Mouse (Mus musculus): ENCODE results near the gene Ppp1r21.

Ppp1r21 gene

GRCm38 (mm10) chr17:88529519-88530235 lies at the start of gene Ppp1r21:
TSS of gene Ppp1r21 (plus strand) at chr17:88530118.
- DNase-seq (ENCODE audit: low spot score in 2 of 2) = peak; percentile 93 to 95

DNA sequence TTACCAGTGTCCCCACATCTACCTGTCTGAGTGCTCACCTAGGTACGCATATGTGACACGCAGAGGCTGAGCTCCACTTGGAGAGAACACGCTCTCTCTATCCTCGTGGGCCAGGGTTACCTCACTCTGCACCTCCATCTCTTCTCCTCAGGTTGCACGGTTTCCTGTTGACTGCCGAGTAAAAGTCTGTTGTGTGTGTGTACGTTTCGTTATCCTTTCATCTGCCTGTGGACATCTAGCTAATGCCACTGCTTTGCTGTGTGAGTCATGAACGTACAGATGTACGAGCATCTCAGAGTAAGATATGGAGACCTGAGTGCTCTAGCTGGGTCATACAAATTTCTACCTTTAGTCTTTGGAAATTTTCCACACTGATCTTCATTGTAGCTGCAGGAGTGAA lies 49.5 kb upstream of the Ppp1r21 start:
- DNase-seq (ENCODE audit: low spot score in 2 of 2) = no peak

GRCm38 (mm10) chr17:88481062-88481461 lies 48.9 kb upstream of the Ppp1r21 start:
- no peak for DNase-seq (ENCODE audit: low spot score in 2 of 2)

GRCm38 (mm10) chr17:88481587-88481986 lies 48.3 kb upstream of the Ppp1r21 start:
- DNase-seq (ENCODE audit: low spot score in 2 of 2) = no peak

- no peak for DNase-seq (ENCODE audit: low spot score in 2 of 2)
Observed at GRCm38 (mm10) chr17:88484539-88484938, 45.4 kb upstream of the Ppp1r21 start.

DNA sequence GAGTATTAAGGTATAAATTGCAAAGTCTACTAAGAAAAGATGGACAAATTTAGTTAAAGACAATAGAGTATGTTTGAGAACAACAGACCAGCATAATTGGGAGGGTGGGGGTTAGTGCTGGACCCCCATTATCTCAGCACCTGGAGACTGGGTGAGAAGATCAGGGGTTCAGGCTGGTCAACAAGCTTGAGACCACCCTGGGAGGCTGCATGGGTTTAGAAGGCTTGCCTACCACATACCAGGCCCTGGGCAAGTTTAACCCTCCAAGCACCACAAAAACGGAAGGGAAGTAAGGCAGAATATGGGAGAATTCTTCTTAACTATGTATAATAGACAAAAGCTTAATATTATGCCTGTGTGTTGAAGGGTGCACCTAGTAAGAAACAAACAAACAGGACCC lies 45.0 kb upstream of the Ppp1r21 start:
- no peak for DNase-seq (ENCODE audit: low spot score in 2 of 2)

- no peak for DNase-seq (ENCODE audit: low spot score in 2 of 2)
Observed at GRCm38 (mm10) chr17:88490546-88490945, 39.4 kb upstream of the Ppp1r21 start.

GRCm38 (mm10) chr17:88491366-88492106 lies 38.4 kb upstream of the Ppp1r21 start:
- DNase-seq (ENCODE audit: low spot score in 2 of 2) = no peak

DNA sequence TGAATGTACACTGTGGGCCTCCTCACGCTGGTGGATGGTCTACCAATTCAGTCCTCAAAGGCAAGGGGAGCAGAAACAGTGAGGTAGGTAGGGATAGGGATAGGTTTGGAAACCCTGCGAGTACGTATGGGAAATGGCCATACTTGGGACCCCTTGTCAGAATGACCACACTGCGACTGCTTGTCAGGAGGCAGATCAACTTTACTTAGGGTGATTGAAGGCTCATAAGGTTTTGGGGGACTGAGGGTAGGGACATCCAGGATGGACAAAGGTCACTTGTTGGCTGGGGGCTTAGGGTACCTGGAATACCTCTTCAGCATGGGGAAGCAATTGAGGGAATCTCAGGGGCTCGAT lies 37.8 kb upstream of the Ppp1r21 start:
- DNase-seq (ENCODE audit: low spot score in 2 of 2) = no peak

DNA sequence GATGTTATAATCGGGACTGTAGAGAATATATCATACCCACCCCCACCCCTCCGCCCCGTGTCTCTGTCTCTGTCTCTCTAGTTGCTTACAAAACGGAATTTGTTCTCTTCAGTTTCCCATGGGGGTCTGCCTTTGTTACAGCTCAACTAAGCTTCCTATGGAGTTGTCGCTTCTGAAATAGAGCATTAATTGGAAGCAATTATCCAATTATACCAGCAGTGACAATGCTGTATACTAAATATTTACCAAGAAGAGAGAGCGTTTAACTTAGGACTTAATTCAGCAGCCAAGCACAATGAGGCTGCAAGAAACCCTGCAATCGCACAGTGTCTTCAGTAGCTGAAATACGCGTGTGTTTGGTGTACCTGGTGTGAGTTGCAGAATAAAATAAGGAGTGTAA lies 36.4 kb upstream of the Ppp1r21 start:
- DNase-seq (ENCODE audit: low spot score in 2 of 2) = no peak

GRCm38 (mm10) chr17:88494121-88494771 lies 35.7 kb upstream of the Ppp1r21 start:
- DNase-seq (ENCODE audit: low spot score in 2 of 2) = peak in 1 of 2 experiments; percentile 19

DNA sequence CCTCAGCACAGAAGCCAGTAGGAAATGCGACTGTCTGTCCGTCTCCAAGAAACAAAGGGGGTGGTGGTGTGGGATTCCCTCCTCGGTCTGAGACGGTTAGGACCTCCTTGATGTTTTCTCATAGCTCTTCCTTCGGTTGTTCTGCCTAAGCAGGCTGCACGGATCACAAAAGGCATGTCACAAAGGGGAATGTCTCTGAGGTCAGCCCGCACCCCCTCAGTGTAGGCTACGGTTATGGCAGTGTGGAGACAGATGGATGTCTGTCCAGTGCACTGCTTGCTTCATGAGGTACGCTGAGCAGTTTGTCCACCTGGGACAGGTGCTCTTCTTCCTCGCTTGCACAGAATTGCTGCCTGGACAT lies 35.2 kb upstream of the Ppp1r21 start:
- DNase-seq (ENCODE audit: low spot score in 2 of 2) = no peak

DNA sequence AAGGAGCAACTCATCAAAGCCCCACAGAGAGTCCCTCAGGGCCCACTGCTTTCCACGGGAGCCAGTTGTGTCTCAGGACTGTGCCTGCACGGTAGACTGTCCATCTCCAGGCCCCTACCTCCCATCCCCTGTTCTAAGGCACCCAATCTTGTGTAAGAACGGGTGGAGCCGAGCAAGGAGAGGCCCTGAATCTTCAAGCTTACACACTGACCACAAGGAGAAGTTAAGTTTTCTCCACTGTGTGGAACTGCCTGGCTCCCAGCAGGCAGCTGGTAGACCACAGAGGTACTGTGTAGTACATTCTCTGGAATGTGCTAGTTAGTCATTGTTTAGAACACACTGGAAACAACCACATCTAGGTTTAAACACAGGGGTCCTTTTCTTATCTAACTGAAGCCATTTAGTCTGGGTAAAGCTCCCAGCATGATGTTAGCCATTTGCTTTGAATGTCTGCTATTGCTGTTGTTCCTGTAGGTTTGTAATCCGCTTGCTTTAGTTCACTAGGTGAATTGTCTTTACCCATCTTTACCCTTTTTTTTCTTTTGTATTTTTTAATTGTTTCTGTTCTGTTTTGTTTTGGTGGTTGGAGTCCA lies 31.7 kb upstream of the Ppp1r21 start:
- DNase-seq (ENCODE audit: low spot score in 2 of 2) = no peak

- no peak for DNase-seq (ENCODE audit: low spot score in 2 of 2)
Observed at GRCm38 (mm10) chr17:88504056-88504455, 25.9 kb upstream of the Ppp1r21 start.

DNA sequence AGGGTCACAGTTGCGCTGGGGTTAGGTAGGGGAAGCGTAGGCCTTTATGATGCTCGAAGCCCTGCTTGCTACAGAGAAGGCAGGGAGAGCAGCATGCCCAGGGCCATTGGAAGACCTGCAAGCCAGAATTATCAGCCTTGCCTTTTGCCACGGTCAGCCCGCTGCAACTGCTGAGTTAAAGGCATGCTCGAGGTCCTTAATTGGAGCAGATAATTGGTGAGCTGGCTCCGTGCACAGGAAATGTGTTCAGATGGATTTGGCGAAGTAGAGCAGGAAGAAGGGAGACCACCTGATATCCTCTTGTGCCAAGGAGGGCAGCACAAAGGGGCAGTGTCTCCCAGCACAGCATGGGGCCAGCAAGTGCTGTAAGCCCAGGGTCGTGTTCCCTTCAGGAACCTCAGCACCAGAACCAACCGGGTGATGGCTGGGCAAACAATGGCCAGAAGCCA lies 24.6 kb upstream of the Ppp1r21 start:
- no peak for DNase-seq (ENCODE audit: low spot score in 2 of 2)

DNA sequence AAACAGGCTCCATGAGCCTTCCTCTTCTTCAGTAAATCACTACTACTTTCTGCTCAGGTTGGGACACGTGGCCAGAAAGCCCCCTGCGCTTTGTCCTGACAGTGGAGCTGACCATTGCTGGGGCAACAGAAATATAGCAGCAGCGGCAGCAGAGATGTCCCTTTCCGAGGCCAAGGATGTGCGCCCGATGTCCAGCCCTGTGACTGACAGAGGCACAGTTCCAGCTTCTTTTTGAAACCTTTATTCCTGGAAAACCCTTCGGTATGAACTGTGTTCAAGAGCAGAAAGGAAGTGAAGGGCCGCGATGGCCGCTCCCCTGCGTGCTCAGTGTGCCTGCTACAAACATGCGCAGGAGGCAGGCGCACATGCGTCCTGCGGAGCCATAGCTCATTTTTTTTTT lies 24.0 kb upstream of the Ppp1r21 start:
- DNase-seq (ENCODE audit: low spot score in 2 of 2) = no peak

DNA sequence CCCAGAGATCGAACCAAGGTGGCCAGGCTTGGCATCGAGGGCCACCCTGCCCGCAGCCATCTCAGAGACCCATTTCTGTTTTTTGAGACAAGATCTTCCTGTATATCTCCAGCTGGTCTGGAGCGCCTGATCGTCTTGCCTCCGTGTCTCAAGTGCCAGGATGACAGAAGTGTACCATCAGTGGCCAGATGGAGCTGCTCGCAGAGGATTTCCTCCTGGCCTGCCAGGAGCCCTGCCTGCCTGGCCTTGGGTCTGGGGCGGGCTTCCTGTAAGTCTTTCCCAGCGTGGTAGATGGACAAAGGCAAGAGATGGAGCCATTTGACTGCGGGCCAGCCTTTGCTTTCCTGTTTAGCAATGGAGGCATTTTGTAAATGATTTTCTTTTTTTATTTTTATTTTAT lies 22.5 kb upstream of the Ppp1r21 start:
- no peak for DNase-seq (ENCODE audit: low spot score in 2 of 2)

DNA sequence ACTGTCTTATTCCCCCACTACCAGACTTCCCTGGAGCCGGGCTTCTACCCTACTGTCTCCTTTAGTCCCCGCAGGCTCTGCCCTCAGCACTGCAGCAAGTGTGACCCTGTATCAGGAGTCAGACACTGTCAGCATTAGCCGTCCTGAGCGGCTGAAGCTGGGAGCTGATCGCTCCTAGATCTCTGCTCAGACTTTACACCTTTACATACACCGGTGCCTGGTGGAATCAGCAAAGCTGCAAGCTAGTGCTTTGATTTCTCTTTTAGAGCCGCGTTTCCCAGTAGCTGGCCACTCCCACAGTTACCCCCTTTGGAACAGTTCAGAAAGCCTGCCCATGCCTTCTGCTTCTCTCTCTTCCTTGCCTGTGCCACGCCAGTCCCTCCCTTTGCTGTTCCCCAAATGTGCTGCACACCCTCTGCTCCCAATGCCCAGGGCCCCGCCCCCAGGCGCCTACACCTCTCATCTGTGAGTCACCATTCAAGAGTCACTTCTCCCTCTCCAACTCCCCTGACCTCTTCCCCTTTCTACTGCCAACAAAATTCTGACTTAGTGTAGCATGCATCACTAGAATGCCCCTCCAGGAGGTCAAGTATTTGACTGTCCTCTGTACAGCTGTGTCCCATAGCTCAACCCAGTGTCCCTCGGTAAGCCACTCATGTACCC lies 20.9 kb upstream of the Ppp1r21 start:
- no peak for DNase-seq (ENCODE audit: low spot score in 2 of 2)

DNA sequence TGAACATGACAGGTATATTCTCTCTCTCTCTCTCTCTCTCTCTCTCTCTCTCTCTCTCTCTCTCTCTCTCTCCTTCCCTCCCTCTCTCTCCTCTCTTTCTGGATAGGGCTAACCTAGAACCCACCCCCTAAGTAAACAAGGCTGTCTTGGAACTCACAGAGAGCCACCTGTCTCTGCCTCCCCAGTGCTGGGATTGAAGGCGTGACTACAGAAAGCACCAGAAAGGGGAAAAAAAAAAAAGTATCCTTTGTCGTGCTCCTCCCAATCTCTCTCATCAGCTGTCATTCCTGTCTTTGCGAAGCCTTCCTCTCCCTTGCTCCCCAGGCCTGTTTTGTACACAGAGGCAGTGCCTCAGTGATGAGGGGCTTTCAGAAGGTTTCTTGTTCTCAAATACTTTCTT lies 19.9 kb upstream of the Ppp1r21 start:
- DNase-seq (ENCODE audit: low spot score in 2 of 2) = no peak

DNA sequence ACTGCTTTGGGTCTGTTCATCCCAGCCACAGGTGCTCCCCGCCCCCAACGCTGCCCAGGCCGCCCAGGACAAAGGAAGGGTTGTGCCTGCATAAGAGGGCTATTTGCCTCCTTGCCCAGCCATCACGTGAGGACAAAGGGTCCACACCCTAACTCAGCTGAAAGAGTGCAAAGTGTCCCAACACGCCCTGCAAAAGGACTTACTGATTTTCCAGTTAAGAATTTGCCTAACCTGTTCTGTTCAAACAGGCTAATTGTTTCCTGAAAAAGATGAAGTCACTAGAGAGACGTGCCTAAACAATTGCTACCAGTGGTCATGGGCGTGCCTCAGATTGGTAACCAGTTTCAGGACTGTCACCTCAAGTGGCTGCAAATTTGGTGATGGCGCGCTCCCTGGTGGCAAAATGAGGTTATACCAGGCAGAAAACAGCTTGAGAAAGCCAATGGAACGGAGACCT lies 18.8 kb upstream of the Ppp1r21 start:
- DNase-seq (ENCODE audit: low spot score in 2 of 2) = peak; percentile 74 to 79

DNA sequence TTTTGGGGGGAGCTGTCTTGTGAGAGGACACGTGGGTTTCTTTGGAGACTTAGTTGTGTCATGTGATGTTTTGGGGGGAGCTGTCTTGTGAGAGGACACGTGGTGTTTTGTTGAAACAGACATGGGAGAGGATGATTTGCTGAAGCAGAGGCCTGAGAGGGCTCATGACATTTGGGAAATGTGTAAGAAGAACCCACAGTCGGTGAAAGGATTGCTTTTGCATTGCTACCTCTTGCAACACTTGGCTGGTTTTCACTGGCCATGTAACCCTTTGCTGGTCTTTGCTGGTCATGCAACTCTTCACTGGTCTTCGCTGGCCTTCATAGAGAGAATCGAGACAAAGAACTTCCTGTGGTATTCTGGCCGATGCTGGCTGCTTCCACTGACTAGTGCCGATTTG lies 13.4 kb upstream of the Ppp1r21 start:
- DNase-seq (ENCODE audit: low spot score in 2 of 2) = no peak

GRCm38 (mm10) chr17:88527781-88528180 lies 2.1 kb upstream of the Ppp1r21 start:
- no peak for DNase-seq (ENCODE audit: low spot score in 2 of 2)

Measured in frontal cortex, postnatal 25 days (tissue).